ENCODE assay signal across 8 mouse cellular contexts in genomic region chr10:97219474-97219873, GRCm38 (mm10).
A peak's percentile ranks its signal among the peaks of the same experiment; 100 is the strongest.
DNase-seq lines count a peak whose midpoint lies in the region; ATAC-seq lines count a peak whose summit lies in the region.

No protein-coding gene starts in this region.

- peak; percentile 89 for ATAC-seq in cerebellum, adult (ENCODE audit: insufficient number of reproducible peaks, low FRiP score, low TSS enrichment)
- ATAC-seq in granulocyte monocyte progenitor cell, adult 5-6 weeks (replicated peaks; ENCODE audit: poor library complexity, severe bottlenecking): no peak

- DNase-seq in adrenal gland, adult (ENCODE audit: inconsistent age in 2 of 2, low spot score in 1 of 2): peak; percentile 31 to 39
- DNase-seq in adrenal gland, postnatal 4 days (ENCODE audit: low spot score in 2 of 2): no peak
- peak; percentile 27 to 45 for DNase-seq in layer of hippocampus, postnatal 10 days (ENCODE audit: low spot score in 2 of 2)
- DNase-seq in layer of hippocampus, adult 11-12 months (ENCODE audit: low spot score): no peak
- DNase-seq in gastrocnemius, postnatal 36 days: peak; percentile 32 to 56
- DNase-seq in urinary bladder, postnatal 25 days (ENCODE audit: low spot score): peak; percentile 12

- intact Hi-C loops in gastrocnemius, postnatal 36 days (cut with DNase I): no loop called here

Comparison
In these comparisons a context has a peak if more than half of its experiments do, and no peak if none do; other contexts are left out.
1. DNase-seq: peak in adrenal gland, adult (2 of 2), layer of hippocampus, postnatal 10 days (2 of 2), gastrocnemius, postnatal 36 days (2 of 2) and urinary bladder, postnatal 25 days (single experiment); none in adrenal gland, postnatal 4 days (0 of 2) and layer of hippocampus, adult 11-12 months (single experiment).